Mouse (Mus musculus): Measurements from ENCODE around the gene Rxra.

Rxra gene

GRCm38 (mm10) chr2:27702904-27703666, 26.8 kb downstream of the Rxra start:
- CTCF ChIA-PET = no interaction called here

GRCm38 (mm10) chr2:27703852-27704640, 27.8 kb downstream of the Rxra start:
- CTCF ChIA-PET = no interaction called here

- CTCF ChIA-PET = no interaction called here
Measured at GRCm38 (mm10) chr2:27704641-27705040, 28.4 kb downstream of the Rxra start.

GRCm38 (mm10) chr2:27710871-27711382, 34.7 kb downstream of the Rxra start:
- CTCF ChIA-PET = no interaction called here

- CTCF ChIA-PET = interaction anchor here (0.5 kb wide), 1 partner anchor 55 kb away, joined by 6 read pairs; no protein-coding TSS in a partner anchor
Measured at GRCm38 (mm10) chr2:27712626-27713025, 36.4 kb downstream of the Rxra start.

- CTCF ChIA-PET = no interaction called here
Measured at GRCm38 (mm10) chr2:27713378-27713777, 37.1 kb downstream of the Rxra start.

- CTCF ChIA-PET = no interaction called here
Measured at GRCm38 (mm10) chr2:27714131-27714530, 37.9 kb downstream of the Rxra start.

- CTCF ChIA-PET = no interaction called here
Measured at GRCm38 (mm10) chr2:27715221-27715620, 39.0 kb downstream of the Rxra start.

- CTCF ChIA-PET = no interaction called here
Measured at GRCm38 (mm10) chr2:27716339-27716738, 40.1 kb downstream of the Rxra start.

- CTCF ChIA-PET = no interaction called here
Measured at GRCm38 (mm10) chr2:27718191-27718590, 42.0 kb downstream of the Rxra start.

GRCm38 (mm10) chr2:27719601-27720000, 43.4 kb downstream of the Rxra start:
- CTCF ChIA-PET = no interaction called here

- CTCF ChIA-PET = no interaction called here
Measured at GRCm38 (mm10) chr2:27721611-27722010, 45.4 kb downstream of the Rxra start.

GRCm38 (mm10) chr2:27724729-27725316, 48.6 kb downstream of the Rxra start:
- CTCF ChIA-PET = no interaction called here

GRCm38 (mm10) chr2:27727994-27728854, 52.0 kb downstream of the Rxra start:
- CTCF ChIA-PET = no interaction called here

- CTCF ChIA-PET = no interaction called here
Measured at GRCm38 (mm10) chr2:27729009-27729408, 52.8 kb downstream of the Rxra start.

- CTCF ChIA-PET = interaction anchor here (0.7 kb wide), 1 partner anchor 156 kb away, joined by 3 read pairs; no protein-coding TSS in a partner anchor
Measured at GRCm38 (mm10) chr2:27730002-27730905, 54.0 kb downstream of the Rxra start.

- CTCF ChIA-PET = no interaction called here
Measured at GRCm38 (mm10) chr2:27733021-27733420, 56.8 kb downstream of the Rxra start.

- CTCF ChIA-PET = no interaction called here
Measured at GRCm38 (mm10) chr2:27734328-27734727, 58.1 kb downstream of the Rxra start.

GRCm38 (mm10) chr2:27734800-27735199, 58.6 kb downstream of the Rxra start:
- CTCF ChIA-PET = interaction anchor here (0.5 kb wide), 1 partner anchor 40 kb away, joined by 3 read pairs; no protein-coding TSS in a partner anchor

GRCm38 (mm10) chr2:27736802-27737201, 60.6 kb downstream of the Rxra start:
- CTCF ChIA-PET = no interaction called here

Data from spleen, embryonic (tissue).